Mouse (Mus musculus) CD4-positive, CD25-positive, alpha-beta regulatory T cell, adult 4 months (primary cell): Measurements from ENCODE around the gene Ctsc. TPM values are rescaled to one million over a fixed set of nuclear protein-coding genes. Genes with fewer than 3 reads are reported as not detected.
"Not testable (repeated sequence)": the region's sequence is repeated elsewhere in the genome, so short reads cannot be mapped to it uniquely, and the experiment has no call there.

Source experiments
- ATAC-seq: one replicate; pipeline ENCODE4 v1.8.0; 2017
- polyA plus RNA-seq, 2 experiments: library from polyadenylated mRNA; unstranded; fragments of 100-300 nt; shearing (Covaris generic); gene quantifications; one replicate each; pipeline ENCODE4 v1.2.1; 2017

Gene Ctsc
- 10 to 100 TPM; 88.4 to 90.7 TPM for polyA plus RNA-seq

- ATAC-seq, result peak; percentile 93
Measured at GRCm38 (mm10) chr7:88277858-88278627, at the start of gene Ctsc. TSS of gene Ctsc (plus strand) at chr7:88278085.

GRCm38 (mm10) chr7:88229051-88229450 is 48.8 kb upstream of the Ctsc start:
- ATAC-seq, result no peak

GRCm38 (mm10) chr7:88230121-88230520 is 47.8 kb upstream of the Ctsc start:
- no peak for ATAC-seq

- ATAC-seq, result no peak
Measured at GRCm38 (mm10) chr7:88230756-88231522, 46.9 kb upstream of the Ctsc start.

- ATAC-seq, result no peak
Measured at GRCm38 (mm10) chr7:88243059-88243458, 34.8 kb upstream of the Ctsc start.

- ATAC-seq, result no peak
Measured at GRCm38 (mm10) chr7:88244462-88244861, 33.4 kb upstream of the Ctsc start.

GRCm38 (mm10) chr7:88250380-88250779 is 27.5 kb upstream of the Ctsc start:
- ATAC-seq, result not testable (repeated sequence)

- no peak for ATAC-seq
Measured at GRCm38 (mm10) chr7:88251535-88251934, 26.4 kb upstream of the Ctsc start.

- ATAC-seq, result no peak
Measured at GRCm38 (mm10) chr7:88252129-88252528, 25.8 kb upstream of the Ctsc start.

- no peak for ATAC-seq
Measured at GRCm38 (mm10) chr7:88254884-88255283, 23.0 kb upstream of the Ctsc start.

- ATAC-seq, result peak; percentile 76
Measured at GRCm38 (mm10) chr7:88259155-88259925, 18.5 kb upstream of the Ctsc start.

GRCm38 (mm10) chr7:88261799-88262198 is 16.1 kb upstream of the Ctsc start:
- no peak for ATAC-seq

GRCm38 (mm10) chr7:88264861-88265260 is 13.0 kb upstream of the Ctsc start:
- ATAC-seq, result no peak

GRCm38 (mm10) chr7:88269913-88270312 is 8.0 kb upstream of the Ctsc start:
- ATAC-seq, result no peak

- ATAC-seq, result no peak
Measured at GRCm38 (mm10) chr7:88271531-88271930, 6.4 kb upstream of the Ctsc start.

- peak; percentile 21 for ATAC-seq
Measured at GRCm38 (mm10) chr7:88276914-88277765, 745 bp upstream of the Ctsc start.

GRCm38 (mm10) chr7:88278628-88279196 is 827 bp downstream of the Ctsc start:
- no peak for ATAC-seq

- ATAC-seq, result no peak
Measured at GRCm38 (mm10) chr7:88285276-88285675, 7.4 kb downstream of the Ctsc start.

- no peak for ATAC-seq
Measured at GRCm38 (mm10) chr7:88291036-88291435, 13.2 kb downstream of the Ctsc start.

- no peak for ATAC-seq
Measured at GRCm38 (mm10) chr7:88292044-88292443, 14.2 kb downstream of the Ctsc start.

- no peak for ATAC-seq
Measured at GRCm38 (mm10) chr7:88293907-88294306, 16.0 kb downstream of the Ctsc start.

- no peak for ATAC-seq
Measured at GRCm38 (mm10) chr7:88295989-88296388, 18.1 kb downstream of the Ctsc start.
